Mouse (Mus musculus) midbrain, embryonic 12.5 days (tissue): ENCODE measurements around the gene Cadm4. TPM values are rescaled to one million over a fixed set of nuclear protein-coding genes. Genes with fewer than 3 reads are reported as not detected.

ENCODE experiments used
- ATAC-seq: fragments of 200-750 bp; cut with Nextera tagmentation; 2 replicates; pipeline ENCODE4 v1.8.0; 2017; ENCODE audit warnings: low read depth, moderate TSS enrichment, moderate library complexity; ENCODE audit not compliant: low FRiP score
- H3K27ac ChIP-seq: fragments of 300-500 bp; sonication (generic); replicated peaks from 2 replicates; pipeline ENCODE4 v1.5.1; 2016; ENCODE audit warnings: mild to moderate bottlenecking
- H3K27me3 ChIP-seq: fragments of 300-500 bp; sonication (generic); 2 replicates; pipeline ENCODE4 v1.6.1; 2016; ENCODE audit warnings: mild to moderate bottlenecking
- H3K36me3 ChIP-seq: fragments of 300-500 bp; sonication (generic); 2 replicates; pipeline ENCODE4 v1.6.1; 2016
- H3K4me1 ChIP-seq: fragments of 300-500 bp; sonication (generic); 2 replicates; pipeline ENCODE4 v1.6.1; 2016
- H3K4me2 ChIP-seq: fragments of 300-500 bp; sonication (generic); replicated peaks from 2 replicates; pipeline ENCODE4 v1.6.1; 2016; ENCODE audit warnings: mild to moderate bottlenecking, moderate library complexity
- H3K4me3 ChIP-seq: fragments of 300-500 bp; sonication (generic); 2 replicates; pipeline ENCODE4 v1.5.1; 2016; ENCODE audit warnings: mild to moderate bottlenecking
- H3K9ac ChIP-seq: fragments of 300-500 bp; sonication (generic); replicated peaks from 2 replicates; pipeline ENCODE4 v1.6.1; 2016; ENCODE audit warnings: mild to moderate bottlenecking, moderate library complexity
- H3K9me3 ChIP-seq: fragments of 300-500 bp; sonication (generic); 2 replicates; pipeline ENCODE4 v1.6.1; 2016; ENCODE audit warnings: mild to moderate bottlenecking
- WGBS: fragments of 180-500 bp; shearing (Covaris S2); methylation state at CpG from one replicate; pipeline ENCODE4 v1.1.7; 2016; 5-methylcytosine and 5-hydroxymethylcytosine counted together
- polyA plus RNA-seq: library from polyadenylated mRNA; unstranded; fragments of >200 nt; fragmentation: Nextera tagmentation; extraction: Ambion mirVana; gene quantifications from 2 replicates; pipeline ENCODE4 v1.2.1, GENCODE M21; 2016

The Cadm4 gene
- polyA plus RNA-seq, 1 experiment from 2014 or later: 43.6 TPM

DNA sequence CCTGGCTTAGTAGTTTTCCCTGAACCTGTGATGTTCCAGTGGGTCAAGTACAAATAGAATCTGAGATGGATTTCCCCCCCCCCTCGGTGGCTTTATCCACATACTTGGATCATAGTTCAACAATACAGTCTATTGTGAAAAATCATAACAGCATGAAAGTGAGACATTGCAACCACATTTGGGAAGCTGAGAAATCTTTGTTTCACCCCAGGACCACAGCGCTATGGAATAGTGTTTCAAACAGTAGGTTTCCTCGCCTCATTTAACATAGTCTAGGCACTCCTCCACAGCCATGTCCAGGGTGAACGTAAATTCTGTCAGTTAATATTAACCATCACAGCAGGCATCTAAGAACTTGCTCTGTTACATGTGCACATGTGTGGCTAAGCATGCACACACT is 55.3 kb downstream of the Cadm4 start:
- H3K36me3 ChIP-seq: peaks cover 37% of the 10 kb centered on the region
- H3K27ac ChIP-seq: no peak overlapping the region
- no peak overlapping the region for H3K9ac ChIP-seq
- H3K4me3 ChIP-seq: no peak overlapping the region
- H3K9me3 ChIP-seq: no peaks in the 10 kb centered on the region
- H3K27me3 ChIP-seq: peaks cover 22% of the 10 kb centered on the region
- 81% methylated on average over 4 of the region's 4 CpGs for WGBS
- H3K4me1 ChIP-seq: peaks cover 26% of the 10 kb centered on the region
- no peak for ATAC-seq
- no peak overlapping the region for H3K4me2 ChIP-seq

DNA sequence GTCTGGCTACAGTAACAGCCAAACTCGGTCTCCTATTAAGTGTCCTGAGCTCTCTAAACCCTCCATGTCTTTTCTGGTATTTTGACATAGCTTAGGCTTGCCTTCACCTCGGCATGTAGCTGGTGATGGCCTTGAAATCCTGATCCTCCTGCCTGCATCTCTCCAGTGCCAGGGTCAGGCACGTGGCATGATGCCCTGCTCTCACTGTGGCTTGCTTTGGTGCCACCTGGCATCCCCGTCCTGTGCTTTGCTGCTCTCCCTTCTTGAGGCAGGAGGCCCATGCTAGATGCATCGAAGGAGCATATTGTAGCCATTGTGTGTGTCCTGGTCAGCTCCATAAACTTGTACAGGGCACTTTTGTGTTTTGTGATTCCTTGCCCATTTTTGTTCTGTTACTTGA is 55.8 kb downstream of the Cadm4 start:
- Histone ChIP-seq H3K9ac (no peak overlapping the region), H3K4me3 (no peak overlapping the region), H3K4me2 (no peak overlapping the region), H3K27ac (no peak overlapping the region), H3K27me3 (peaks cover 18% of the 10 kb centered on the region), H3K9me3 (no peaks in the 10 kb centered on the region), H3K4me1 (peaks cover 21% of the 10 kb centered on the region), H3K36me3 (peaks cover 37% of the 10 kb centered on the region)
- WGBS: 77% methylated on average over 5 of the region's 5 CpGs
- no peak for ATAC-seq

DNA sequence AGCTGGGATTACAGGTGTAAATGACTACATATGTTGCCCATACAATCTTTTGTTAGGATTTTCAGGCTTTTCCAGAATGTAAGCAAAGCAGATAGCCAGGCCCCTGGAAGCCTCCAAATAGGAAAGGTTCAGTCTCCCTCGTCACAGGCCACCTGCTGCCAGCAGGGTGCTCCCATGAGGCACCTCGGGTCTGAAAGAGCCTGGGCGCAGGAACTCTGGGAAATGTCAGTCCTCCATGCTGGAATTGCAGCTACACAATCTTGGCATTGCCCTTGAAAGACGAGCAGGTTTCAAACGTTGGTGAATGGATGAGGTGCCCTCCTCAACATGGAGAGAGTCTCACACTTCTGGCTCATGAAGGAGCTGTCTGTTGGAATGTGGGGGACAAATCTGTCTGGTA is 56.3 kb downstream of the Cadm4 start:
- peaks cover 34% of the 10 kb centered on the region for H3K36me3 ChIP-seq
- no peak overlapping the region for H3K4me2 ChIP-seq
- no peak overlapping the region for H3K4me3 ChIP-seq
- H3K27ac ChIP-seq: no peak overlapping the region
- H3K9ac ChIP-seq: no peak overlapping the region
- 52% methylated on average over 5 of the region's 5 CpGs for WGBS
- H3K27me3 ChIP-seq: peaks cover 14% of the 10 kb centered on the region
- no peaks in the 10 kb centered on the region for H3K9me3 ChIP-seq
- peaks cover 18% of the 10 kb centered on the region for H3K4me1 ChIP-seq
- no peak for ATAC-seq

DNA sequence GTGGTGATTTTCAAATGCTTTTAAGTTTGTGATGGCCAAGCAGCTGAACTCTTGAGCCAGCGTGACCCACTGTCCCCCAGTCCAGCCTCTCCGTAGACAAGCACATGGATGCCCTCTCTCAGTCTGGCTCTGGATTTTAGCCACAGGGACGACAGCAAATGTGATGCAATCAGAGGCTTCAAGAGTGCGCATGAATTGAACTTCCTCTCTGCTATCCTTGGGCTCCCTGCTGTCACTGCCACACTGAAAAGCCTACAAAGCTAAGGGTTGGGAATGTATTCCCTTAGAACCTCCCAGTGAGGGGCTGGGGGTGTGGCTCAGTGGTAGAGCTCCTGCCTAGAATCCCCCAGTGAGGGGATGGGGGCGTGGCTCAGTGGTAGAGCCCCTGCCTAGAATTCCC is 56.9 kb downstream of the Cadm4 start:
- H3K4me2 ChIP-seq: no peak overlapping the region
- H3K9me3 ChIP-seq: no peaks in the 10 kb centered on the region
- peaks cover 9% of the 10 kb centered on the region for H3K27me3 ChIP-seq
- H3K27ac ChIP-seq: no peak overlapping the region
- H3K36me3 ChIP-seq: peaks cover 29% of the 10 kb centered on the region
- ATAC-seq: no peak
- H3K4me3 ChIP-seq: no peak overlapping the region
- H3K9ac ChIP-seq: no peak overlapping the region
- WGBS: 82% methylated on average over 5 of the region's 5 CpGs
- H3K4me1 ChIP-seq: peaks cover 12% of the 10 kb centered on the region

DNA sequence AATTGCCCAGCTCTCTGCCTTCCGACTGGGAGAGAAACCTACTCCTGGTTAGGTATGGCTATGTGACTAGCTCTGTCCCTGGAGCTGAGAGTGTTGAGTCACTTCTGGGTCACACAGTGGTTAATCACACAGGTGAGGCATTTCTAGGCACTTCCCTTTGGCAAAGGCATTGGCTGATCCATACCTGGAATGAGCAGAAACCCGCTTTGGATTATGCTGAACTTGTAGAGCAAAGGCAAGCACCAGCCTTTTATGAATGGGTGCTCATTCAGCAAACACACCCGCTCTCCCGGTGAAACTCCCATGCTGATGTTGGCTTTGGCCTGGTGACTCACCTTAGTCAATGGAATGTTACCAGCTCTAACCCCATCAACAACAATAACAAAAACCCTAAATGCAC is 57.9 kb downstream of the Cadm4 start:
- 0 out of 2 replicates have a peak, but pooled peaks cover 3% of the 10 kb centered on the region for H3K4me1 ChIP-seq
- H3K4me3 ChIP-seq: no peak overlapping the region
- WGBS: 88% methylated on average over 4 of the region's 4 CpGs
- H3K27me3 ChIP-seq: no peaks in the 10 kb centered on the region
- peaks cover 20% of the 10 kb centered on the region for H3K36me3 ChIP-seq
- no peak overlapping the region for H3K9ac ChIP-seq
- no peak overlapping the region for H3K4me2 ChIP-seq
- no peaks in the 10 kb centered on the region for H3K9me3 ChIP-seq
- no peak for ATAC-seq
- H3K27ac ChIP-seq: no peak overlapping the region

DNA sequence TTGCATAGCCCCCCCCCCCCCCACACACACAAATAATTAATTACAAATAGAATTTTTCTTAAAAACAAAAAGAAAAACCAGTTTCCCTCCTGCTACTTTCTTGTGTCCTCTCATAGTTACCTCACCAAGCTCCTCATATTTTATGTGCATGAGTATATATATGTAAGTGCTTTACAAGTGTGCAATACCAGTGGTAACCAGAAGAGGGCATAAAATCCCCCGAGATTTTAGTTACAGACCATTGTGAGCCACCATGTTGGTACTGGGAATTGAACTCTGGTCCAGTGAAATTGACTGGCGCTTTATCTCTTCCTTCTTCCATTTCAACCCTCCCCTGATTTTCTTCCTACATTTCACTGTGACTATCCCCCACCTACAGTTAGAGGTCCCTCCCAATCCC is 62.7 kb downstream of the Cadm4 start:
- ATAC-seq: no peak
- Histone ChIP-seq H3K4me1 (peaks cover 17% of the 10 kb centered on the region), H3K4me2 (no peak overlapping the region), H3K9me3 (no peaks in the 10 kb centered on the region), H3K27me3 (no peaks in the 10 kb centered on the region), H3K9ac (no peak overlapping the region), H3K4me3 (no peak overlapping the region), H3K27ac (no peak overlapping the region), H3K36me3 (peaks cover 13% of the 10 kb centered on the region)
- WGBS: 78% methylated on average over 2 of the region's 2 CpGs

DNA sequence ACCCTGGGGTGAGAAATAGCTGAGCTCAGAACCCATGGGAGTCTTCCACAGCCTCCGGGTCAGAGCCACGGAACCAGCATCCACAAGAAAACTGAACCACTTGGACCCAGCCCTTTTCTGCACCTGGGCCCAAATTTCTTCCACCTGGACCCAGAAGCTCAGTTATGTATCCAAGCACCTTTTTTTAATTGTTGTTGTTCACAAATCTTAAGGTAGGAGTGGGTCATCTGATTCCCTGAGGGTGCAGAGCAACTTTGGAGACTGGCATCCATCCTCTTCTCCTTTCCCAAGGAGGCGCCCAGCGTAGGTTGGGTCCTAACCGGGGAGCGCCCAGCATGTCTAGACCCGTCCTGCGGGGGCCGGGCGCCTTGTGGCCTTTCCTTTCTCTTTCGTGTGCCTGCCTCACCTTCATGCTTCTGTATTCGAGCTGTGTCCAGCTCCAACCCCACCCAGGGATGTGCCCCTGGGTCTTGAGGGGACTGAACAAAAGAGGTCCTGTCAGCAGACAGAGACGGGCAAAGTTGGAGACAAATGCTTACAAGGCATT is 64.3 kb downstream of the Cadm4 start, which contains the start of the genes Pinlyp and Xrcc1:
Pinlyp (minus strand) TSS at position 51 of the 547 bp plus-strand sequence.
Xrcc1 (plus strand) TSS at position 222 of the 547 bp plus-strand sequence.
- 0 out of 2 replicates have a peak, but pooled peaks have one; percentile 0 for ATAC-seq
- H3K27ac ChIP-seq: peak within 1 kb of the TSS; percentile 50
- 42% methylated on average over 13 of the region's 13 CpGs for WGBS

DNA sequence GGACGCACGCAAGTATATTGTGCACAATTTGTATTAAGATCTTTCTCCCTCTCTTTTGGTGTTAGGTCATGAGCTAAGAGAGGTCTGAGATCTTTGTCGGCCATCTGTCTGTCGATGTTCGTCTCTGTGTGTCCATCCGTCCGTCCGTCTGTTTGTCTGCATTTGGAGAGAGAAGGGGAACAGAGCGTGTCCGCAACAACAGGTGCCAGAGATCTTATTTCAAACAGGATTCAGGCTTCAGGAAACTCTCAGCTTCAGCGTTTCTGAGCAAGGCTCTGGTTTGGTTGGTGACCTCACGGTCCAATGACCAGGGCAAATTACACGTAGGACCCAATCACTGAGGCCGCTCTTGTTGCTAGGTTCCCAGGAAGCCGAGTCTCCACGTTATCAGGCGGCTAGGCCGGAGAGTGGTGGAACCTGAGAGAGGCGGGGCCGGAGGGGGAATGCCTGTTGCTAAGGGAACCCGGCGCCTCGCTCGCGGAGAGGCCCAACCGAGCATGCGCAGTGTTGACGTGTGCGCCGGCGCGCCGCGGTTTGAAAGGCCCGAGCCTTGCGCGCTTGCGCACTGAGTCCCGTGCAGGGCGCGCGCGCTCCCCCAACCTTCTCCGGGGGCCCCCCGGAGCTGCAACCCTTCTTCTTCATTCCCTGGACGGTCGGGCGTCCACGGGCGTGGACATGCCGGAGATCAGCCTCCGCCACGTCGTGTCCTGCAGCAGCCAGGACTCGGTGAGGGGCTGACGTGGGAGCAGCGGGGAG is 65.0 kb downstream of the Cadm4 start:
- ATAC-seq: peak; percentile 97
- peak overlapping the region; percentile 50 for H3K27ac ChIP-seq
- H3K27me3 ChIP-seq: no peaks in the 10 kb centered on the region
- peak overlapping the region; percentile 79 for H3K9ac ChIP-seq
- no peaks in the 10 kb centered on the region for H3K9me3 ChIP-seq
- WGBS: under 1% methylated on average over 57 of the region's 57 CpGs
- H3K36me3 ChIP-seq: peaks cover 26% of the 10 kb centered on the region
- H3K4me1 ChIP-seq: peaks cover 17% of the 10 kb centered on the region
- H3K4me3 ChIP-seq: peak overlapping the region; percentile 67
- peak overlapping the region; percentile 73 for H3K4me2 ChIP-seq

More for the DNA sequence above, 64.3 kb downstream of the Cadm4 start, which contains the start of the genes Pinlyp and Xrcc1:
- peak within 1 kb of the TSS; percentile 73 for H3K4me2 ChIP-seq
- peaks cover 21% of the 10 kb centered on the region for H3K36me3 ChIP-seq
- H3K4me1 ChIP-seq: peaks cover 17% of the 10 kb centered on the region
- peak within 1 kb of the TSS; percentile 79 for H3K9ac ChIP-seq
- no peaks in the 10 kb centered on the region for H3K27me3 ChIP-seq
- H3K4me3 ChIP-seq: peak within 1 kb of the TSS; percentile 67
- no peaks in the 10 kb centered on the region for H3K9me3 ChIP-seq

DNA sequence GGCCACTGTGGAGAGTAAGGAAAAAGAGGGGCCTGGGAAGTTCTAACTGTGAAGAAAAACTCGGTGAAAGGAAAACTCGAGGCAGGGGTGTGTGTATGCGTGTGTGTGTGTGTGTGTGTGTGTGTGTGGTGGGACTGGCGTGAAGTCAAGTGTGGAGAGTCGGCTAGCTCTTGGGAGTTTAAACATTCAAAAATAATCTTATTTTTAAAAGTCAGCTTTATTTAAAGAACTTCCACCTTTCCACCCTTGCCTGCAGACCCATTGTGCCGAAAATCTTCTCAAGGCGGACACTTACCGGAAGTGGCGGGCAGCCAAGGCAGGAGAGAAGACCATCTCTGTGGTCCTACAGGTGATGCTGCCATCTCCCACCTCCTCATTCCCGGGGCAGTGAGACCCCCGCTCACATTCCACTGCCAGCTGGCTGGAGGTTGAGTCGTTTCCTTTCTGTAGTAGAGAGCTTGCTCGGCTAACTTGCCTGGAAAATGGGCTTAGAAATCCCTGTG is 65.8 kb downstream of the Cadm4 start:
- Histone ChIP-seq H3K4me2 (peak overlapping the region; percentile 73), H3K9ac (peak overlapping the region; percentile 79), H3K4me1 (peaks cover 17% of the 10 kb centered on the region), H3K27me3 (no peaks in the 10 kb centered on the region), H3K4me3 (peak overlapping the region; percentile 67), H3K9me3 (no peaks in the 10 kb centered on the region), H3K27ac (peak overlapping the region; percentile 36; the same call in 1 of the 2 replicates), H3K36me3 (peaks cover 34% of the 10 kb centered on the region)
- ATAC-seq: no peak
- 29% methylated on average over 13 of the region's 13 CpGs for WGBS

DNA sequence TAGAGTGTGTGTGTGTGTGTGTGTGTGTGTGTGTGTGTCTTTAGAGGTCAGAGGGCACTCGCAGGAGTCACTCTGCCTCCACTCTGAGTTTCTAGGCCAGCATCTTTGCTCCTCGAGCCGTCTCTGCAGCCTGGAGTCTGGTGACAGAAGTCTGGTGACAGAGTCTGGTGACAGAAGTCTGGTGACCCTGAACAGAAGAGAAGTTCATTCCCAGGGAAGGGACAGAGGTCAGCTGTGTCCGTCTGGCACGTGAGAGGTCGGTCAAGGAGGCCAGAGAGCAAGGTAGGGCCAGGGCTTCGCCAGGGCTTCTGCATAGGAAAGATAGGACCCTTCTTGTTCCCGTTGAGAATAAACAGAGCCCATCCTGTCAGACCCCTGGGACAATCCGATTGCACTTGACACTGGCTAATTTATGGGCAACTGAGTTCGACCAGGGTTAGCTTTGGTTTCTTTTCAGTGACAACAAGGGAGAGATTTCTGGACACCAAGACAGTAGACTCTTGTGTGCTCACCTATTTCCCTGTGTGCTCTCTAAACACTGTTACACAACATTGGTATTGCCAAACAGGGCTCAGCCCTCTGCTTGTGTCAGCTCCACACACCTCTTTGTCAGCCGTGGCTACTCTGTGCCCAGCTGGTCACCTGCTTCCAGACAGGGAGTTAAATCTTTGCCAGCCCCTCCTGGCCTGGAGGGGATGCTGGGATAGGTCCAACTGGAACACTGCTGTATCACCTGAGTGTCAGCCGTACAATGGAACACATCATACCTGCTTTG is 70.3 kb downstream of the Cadm4 start:
- no peak for ATAC-seq
- H3K4me3 ChIP-seq: no peak overlapping the region
- no peaks in the 10 kb centered on the region for H3K9me3 ChIP-seq
- H3K36me3 ChIP-seq: peaks cover 70% of the 10 kb centered on the region
- H3K9ac ChIP-seq: no peak overlapping the region
- H3K4me1 ChIP-seq: peaks cover 11% of the 10 kb centered on the region
- no peak overlapping the region for H3K27ac ChIP-seq
- WGBS: 94% methylated on average over 12 of the region's 12 CpGs
- H3K4me2 ChIP-seq: no peak overlapping the region
- no peaks in the 10 kb centered on the region for H3K27me3 ChIP-seq
